Mouse (Mus musculus): ENCODE data around the gene Zdhhc22. TPM values are rescaled to one million over a fixed set of nuclear protein-coding genes. Genes with fewer than 3 reads are reported as not detected.

Gene Zdhhc22
- polyA plus RNA-seq, 1 experiment from 2014 or later = 4.3 TPM

- ATAC-seq (no peak), DNase-seq (ENCODE audit: low spot score) (no peak)
- no peaks in the 10 kb centered on the region for H3K9me3 ChIP-seq (replicated peaks; ENCODE audit: control insufficient read depth, low read length)
- peaks cover 83% of the 10 kb centered on the region for H3K36me3 ChIP-seq (ENCODE audit: control insufficient read depth, insufficient read depth, low read length)
- no peaks in the 10 kb centered on the region for H3K4me1 ChIP-seq (ENCODE audit: control insufficient read depth, insufficient read depth, low read length)
- H3K9ac ChIP-seq (ENCODE audit: low read length) = no peak overlapping the region
- no peak overlapping the region for H3K27ac ChIP-seq (ENCODE audit: low read depth, low read length)
- H3K27me3 ChIP-seq (replicated peaks; ENCODE audit: control insufficient read depth, insufficient read depth, low read length) = no peaks in the 10 kb centered on the region
- WGBS = 78% methylated on average over 11 of the region's 11 CpGs
- H3K4me3 ChIP-seq (ENCODE audit: low read depth, low read length) = no peak overlapping the region
- H3K4me2 ChIP-seq (ENCODE audit: low read length) = no peak overlapping the region
These were observed 28.5 kb downstream of the Zdhhc22 start for GRCm38 (mm10) chr12:86961589-86962344.

DNA sequence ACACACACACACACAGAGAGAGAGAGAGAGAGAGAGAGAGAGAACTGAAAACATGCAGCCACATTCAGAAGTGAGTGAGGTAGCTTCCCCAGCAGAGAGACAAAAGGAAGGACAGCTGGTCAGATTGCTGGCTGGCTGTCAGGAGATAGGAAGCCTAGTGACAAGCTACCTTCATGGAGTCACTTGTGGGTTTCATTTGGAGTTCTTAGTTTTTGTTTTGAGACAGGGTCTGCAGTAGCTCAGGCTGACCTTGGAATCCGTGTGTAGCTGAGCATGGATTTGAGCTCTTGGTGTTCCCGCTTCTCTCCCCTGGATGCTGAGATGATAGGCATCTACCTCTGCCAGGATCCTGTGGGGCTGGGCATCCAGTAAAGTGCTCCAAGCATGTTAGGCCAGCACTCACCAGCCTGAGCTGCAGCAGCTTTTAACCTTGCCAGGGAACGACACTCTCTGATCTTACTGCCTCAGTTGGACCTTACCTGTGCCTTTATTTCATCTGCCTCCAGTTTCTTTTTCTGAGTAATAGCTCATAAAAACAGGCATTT is 29.4 kb downstream of the Zdhhc22 start:
- no peak overlapping the region for H3K9ac ChIP-seq (ENCODE audit: low read length)
- ATAC-seq = no peak
- peaks cover 84% of the 10 kb centered on the region for H3K36me3 ChIP-seq (ENCODE audit: control insufficient read depth, insufficient read depth, low read length)
- H3K4me2 ChIP-seq (ENCODE audit: low read length) = no peak overlapping the region
- H3K27ac ChIP-seq (ENCODE audit: low read depth, low read length) = no peak overlapping the region
- 93% methylated on average over 3 of the region's 3 CpGs for WGBS
- H3K4me3 ChIP-seq (ENCODE audit: low read depth, low read length) = no peak overlapping the region
- H3K9me3 ChIP-seq (replicated peaks; ENCODE audit: control insufficient read depth, low read length) = no peaks in the 10 kb centered on the region
- no peak for DNase-seq (ENCODE audit: low spot score)
- no peaks in the 10 kb centered on the region for H3K4me1 ChIP-seq (ENCODE audit: control insufficient read depth, insufficient read depth, low read length)
- H3K27me3 ChIP-seq (replicated peaks; ENCODE audit: control insufficient read depth, insufficient read depth, low read length) = no peaks in the 10 kb centered on the region

- ATAC-seq (no peak), DNase-seq (ENCODE audit: low spot score) (no peak)
- H3K36me3 ChIP-seq (ENCODE audit: control insufficient read depth, insufficient read depth, low read length) = peaks cover 84% of the 10 kb centered on the region
- H3K4me3 ChIP-seq (ENCODE audit: low read depth, low read length) = no peak overlapping the region
- no peak overlapping the region for H3K27ac ChIP-seq (ENCODE audit: low read depth, low read length)
- no peak overlapping the region for H3K4me2 ChIP-seq (ENCODE audit: low read length)
- no peaks in the 10 kb centered on the region for H3K27me3 ChIP-seq (replicated peaks; ENCODE audit: control insufficient read depth, insufficient read depth, low read length)
- no peaks in the 10 kb centered on the region for H3K9me3 ChIP-seq (replicated peaks; ENCODE audit: control insufficient read depth, low read length)
- 88% methylated on average over 15 of the region's 15 CpGs for WGBS
- H3K4me1 ChIP-seq (ENCODE audit: control insufficient read depth, insufficient read depth, low read length) = no peaks in the 10 kb centered on the region
- no peak overlapping the region for H3K9ac ChIP-seq (ENCODE audit: low read length)
These were observed 30.1 kb downstream of the Zdhhc22 start for GRCm38 (mm10) chr12:86960138-86960537.

DNA sequence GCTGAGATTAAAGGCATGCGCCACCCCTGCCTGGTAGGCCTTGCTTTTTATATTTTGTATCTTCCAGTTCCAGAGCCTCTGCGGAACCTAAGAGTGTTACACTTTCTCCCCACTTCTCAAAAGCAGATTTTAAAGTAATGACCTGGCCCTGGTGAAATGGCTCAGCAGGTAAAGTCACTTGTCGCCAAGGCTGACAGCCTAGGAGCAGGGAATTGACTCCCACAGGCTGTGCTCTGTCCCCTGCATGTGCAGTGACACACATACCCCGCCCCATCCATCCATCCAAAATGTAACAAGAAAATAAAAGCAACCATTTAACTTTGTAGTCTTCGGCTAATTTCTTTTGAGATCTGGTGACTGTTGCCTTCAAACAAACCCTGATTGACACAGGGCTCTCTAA is 30.6 kb downstream of the Zdhhc22 start:
- peaks cover 84% of the 10 kb centered on the region for H3K36me3 ChIP-seq (ENCODE audit: control insufficient read depth, insufficient read depth, low read length)
- H3K4me1 ChIP-seq (ENCODE audit: control insufficient read depth, insufficient read depth, low read length) = no peaks in the 10 kb centered on the region

GRCm38 (mm10) chr12:86958558-86958957 is 31.7 kb downstream of the Zdhhc22 start:
- H3K36me3 ChIP-seq (ENCODE audit: control insufficient read depth, insufficient read depth, low read length) = peaks cover 80% of the 10 kb centered on the region
- H3K9ac ChIP-seq (ENCODE audit: low read length) = no peak overlapping the region
- no peak overlapping the region for H3K27ac ChIP-seq (ENCODE audit: low read depth, low read length)
- 90% methylated on average over 5 of the region's 5 CpGs for WGBS
- H3K27me3 ChIP-seq (replicated peaks; ENCODE audit: control insufficient read depth, insufficient read depth, low read length) = no peaks in the 10 kb centered on the region
- DNase-seq (ENCODE audit: low spot score) (no peak), ATAC-seq (no peak)
- no peaks in the 10 kb centered on the region for H3K4me1 ChIP-seq (ENCODE audit: control insufficient read depth, insufficient read depth, low read length)
- no peaks in the 10 kb centered on the region for H3K9me3 ChIP-seq (replicated peaks; ENCODE audit: control insufficient read depth, low read length)
- H3K4me2 ChIP-seq (ENCODE audit: low read length) = no peak overlapping the region
- H3K4me3 ChIP-seq (ENCODE audit: low read depth, low read length) = no peak overlapping the region

More for the DNA sequence above, 30.6 kb downstream of the Zdhhc22 start:
- Histone ChIP-seq H3K9me3 (replicated peaks; ENCODE audit: control insufficient read depth, low read length) (no peaks in the 10 kb centered on the region), H3K4me2 (ENCODE audit: low read length) (no peak overlapping the region), H3K27ac (ENCODE audit: low read depth, low read length) (no peak overlapping the region), H3K9ac (ENCODE audit: low read length) (no peak overlapping the region), H3K27me3 (replicated peaks; ENCODE audit: control insufficient read depth, insufficient read depth, low read length) (no peaks in the 10 kb centered on the region), H3K4me3 (ENCODE audit: low read depth, low read length) (no peak overlapping the region)
- ATAC-seq = no peak
- DNase-seq (ENCODE audit: low spot score) = no peak
- WGBS = 94% methylated on average over 5 of the region's 5 CpGs

- no peaks in the 10 kb centered on the region for H3K27me3 ChIP-seq (replicated peaks; ENCODE audit: control insufficient read depth, insufficient read depth, low read length)
- no peak overlapping the region for H3K9ac ChIP-seq (ENCODE audit: low read length)
- no peak overlapping the region for H3K4me2 ChIP-seq (ENCODE audit: low read length)
- H3K36me3 ChIP-seq (ENCODE audit: control insufficient read depth, insufficient read depth, low read length) = peaks cover 64% of the 10 kb centered on the region
- DNase-seq (ENCODE audit: low spot score) = no peak
- peaks cover 3% of the 10 kb centered on the region; the same call in 1 of the 2 replicates for H3K4me1 ChIP-seq (ENCODE audit: control insufficient read depth, insufficient read depth, low read length)
- no peak overlapping the region for H3K27ac ChIP-seq (ENCODE audit: low read depth, low read length)
- WGBS = 89% methylated on average over 2 of the region's 2 CpGs
- H3K4me3 ChIP-seq (ENCODE audit: low read depth, low read length) = no peak overlapping the region
- H3K9me3 ChIP-seq (replicated peaks; ENCODE audit: control insufficient read depth, low read length) = no peaks in the 10 kb centered on the region
- ATAC-seq = no peak
These were observed 34.3 kb downstream of the Zdhhc22 start for GRCm38 (mm10) chr12:86955894-86956293.

GRCm38 (mm10) chr12:86952331-86952850 is 37.8 kb downstream of the Zdhhc22 start:
- H3K9me3 ChIP-seq (replicated peaks; ENCODE audit: control insufficient read depth, low read length) = no peaks in the 10 kb centered on the region
- H3K27me3 ChIP-seq (replicated peaks; ENCODE audit: control insufficient read depth, insufficient read depth, low read length) = no peaks in the 10 kb centered on the region
- 51% methylated on average over 10 of the region's 10 CpGs for WGBS
- no peak overlapping the region for H3K4me3 ChIP-seq (ENCODE audit: low read depth, low read length)
- no peak overlapping the region for H3K4me2 ChIP-seq (ENCODE audit: low read length)
- no peak for ATAC-seq
- DNase-seq (ENCODE audit: low spot score) = peak; percentile 60
- peaks cover 34% of the 10 kb centered on the region for H3K36me3 ChIP-seq (ENCODE audit: control insufficient read depth, insufficient read depth, low read length)
- H3K27ac ChIP-seq (ENCODE audit: low read depth, low read length) = peak overlapping the region; percentile 9; the same call in 1 of the 2 replicates
- peaks cover 29% of the 10 kb centered on the region for H3K4me1 ChIP-seq (ENCODE audit: control insufficient read depth, insufficient read depth, low read length)
- H3K9ac ChIP-seq (ENCODE audit: low read length) = 0 out of 2 replicates have a peak overlapping the region, but pooled peaks have one; percentile 13

GRCm38 (mm10) chr12:86950961-86951360 is 39.3 kb downstream of the Zdhhc22 start:
- peak; percentile 44 for DNase-seq (ENCODE audit: low spot score)
- no peak for ATAC-seq
- Histone ChIP-seq H3K27ac (ENCODE audit: low read depth, low read length) (no peak overlapping the region; the same call in 1 of the 2 replicates), H3K4me1 (ENCODE audit: control insufficient read depth, insufficient read depth, low read length) (peaks cover 32% of the 10 kb centered on the region), H3K4me2 (ENCODE audit: low read length) (no peak overlapping the region), H3K27me3 (replicated peaks; ENCODE audit: control insufficient read depth, insufficient read depth, low read length) (no peaks in the 10 kb centered on the region), H3K4me3 (ENCODE audit: low read depth, low read length) (no peak overlapping the region), H3K9me3 (replicated peaks; ENCODE audit: control insufficient read depth, low read length) (no peaks in the 10 kb centered on the region), H3K36me3 (ENCODE audit: control insufficient read depth, insufficient read depth, low read length) (peaks cover 27% of the 10 kb centered on the region), H3K9ac (ENCODE audit: low read length) (no peak overlapping the region)
- 98% methylated on average over 3 of the region's 3 CpGs for WGBS
